Mouse (Mus musculus): ENCODE measurements around the gene Abcc4. TPM values are rescaled to one million over a fixed set of nuclear protein-coding genes. Genes with fewer than 3 reads are reported as not detected.

The Abcc4 gene
- polyA plus RNA-seq, 1 experiment from 2014 or later: 2.1 TPM

DNA sequence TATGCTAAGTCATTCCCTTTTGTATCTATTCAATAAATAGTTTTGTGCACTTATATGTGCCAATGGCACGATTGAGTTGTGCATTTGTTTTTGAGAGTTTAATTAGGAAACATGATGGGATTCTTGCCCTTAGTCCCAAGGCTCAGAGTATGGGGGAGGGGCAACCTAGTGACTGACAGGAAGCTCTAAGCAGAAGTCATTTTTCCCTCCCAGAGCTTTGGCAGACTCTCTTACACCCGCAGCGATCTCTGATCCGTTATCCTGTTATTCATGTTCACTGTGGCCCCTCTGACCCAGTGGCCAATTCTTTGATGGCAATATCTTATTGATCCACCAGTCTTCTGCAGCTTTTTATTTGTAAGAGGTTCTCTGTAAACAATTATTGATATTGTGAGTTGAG, 253.4 kb downstream of the Abcc4 start:
- Histone ChIP-seq H3K4me2 (ENCODE audit: low read length) (no peak overlapping the region), H3K9me3 (replicated peaks; ENCODE audit: control insufficient read depth, low read length, poor library complexity, severe bottlenecking) (no peaks in the 10 kb centered on the region), H3K27ac (ENCODE audit: low read length) (no peak overlapping the region), H3K4me3 (ENCODE audit: low read depth, low read length) (no peak overlapping the region), H3K27me3 (ENCODE audit: control insufficient read depth, insufficient read depth, low read depth, low read length) (no peaks in the 10 kb centered on the region), H3K4me1 (ENCODE audit: control insufficient read depth, insufficient read depth, low read length) (no peaks in the 10 kb centered on the region), H3K36me3 (ENCODE audit: control insufficient read depth, insufficient read depth, low read length) (no peaks in the 10 kb centered on the region), H3K9ac (ENCODE audit: low read depth, low read length) (no peak overlapping the region)
- ATAC-seq: no peak
- WGBS: 51% methylated on average over 4 of the region's 4 CpGs

- Histone ChIP-seq H3K9ac (ENCODE audit: low read depth, low read length) (no peak overlapping the region), H3K4me1 (ENCODE audit: control insufficient read depth, insufficient read depth, low read length) (peaks cover 4% of the 10 kb centered on the region; the same call in 1 of the 2 replicates), H3K27ac (ENCODE audit: low read length) (no peak overlapping the region), H3K36me3 (ENCODE audit: control insufficient read depth, insufficient read depth, low read length) (no peaks in the 10 kb centered on the region), H3K4me2 (ENCODE audit: low read length) (no peak overlapping the region), H3K9me3 (replicated peaks; ENCODE audit: control insufficient read depth, low read length, poor library complexity, severe bottlenecking) (no peaks in the 10 kb centered on the region), H3K27me3 (ENCODE audit: control insufficient read depth, insufficient read depth, low read depth, low read length) (peaks cover 11% of the 10 kb centered on the region), H3K4me3 (ENCODE audit: low read depth, low read length) (no peak overlapping the region)
- 87% methylated on average over 8 of the region's 8 CpGs for WGBS
- no peak for ATAC-seq
Measured at GRCm38 (mm10) chr14:118440155-118440554, 265.9 kb downstream of the Abcc4 start.

GRCm38 (mm10) chr14:118437156-118437931, 268.7 kb downstream of the Abcc4 start:
- H3K27me3 ChIP-seq (ENCODE audit: control insufficient read depth, insufficient read depth, low read depth, low read length): peaks cover 24% of the 10 kb centered on the region
- H3K36me3 ChIP-seq (ENCODE audit: control insufficient read depth, insufficient read depth, low read length): no peaks in the 10 kb centered on the region
- ATAC-seq: peak; percentile 83
- peak overlapping the region; percentile 68 for H3K9ac ChIP-seq (ENCODE audit: low read depth, low read length)
- peaks cover 4% of the 10 kb centered on the region; the same call in 1 of the 2 replicates for H3K4me1 ChIP-seq (ENCODE audit: control insufficient read depth, insufficient read depth, low read length)
- H3K9me3 ChIP-seq (replicated peaks; ENCODE audit: control insufficient read depth, low read length, poor library complexity, severe bottlenecking): no peaks in the 10 kb centered on the region
- H3K4me3 ChIP-seq (ENCODE audit: low read depth, low read length): peak overlapping the region; percentile 50
- peak overlapping the region; percentile 68 for H3K4me2 ChIP-seq (ENCODE audit: low read length)
- under 1% methylated on average over 36 of the region's 36 CpGs for WGBS
- H3K27ac ChIP-seq (ENCODE audit: low read length): peak overlapping the region; percentile 69

DNA sequence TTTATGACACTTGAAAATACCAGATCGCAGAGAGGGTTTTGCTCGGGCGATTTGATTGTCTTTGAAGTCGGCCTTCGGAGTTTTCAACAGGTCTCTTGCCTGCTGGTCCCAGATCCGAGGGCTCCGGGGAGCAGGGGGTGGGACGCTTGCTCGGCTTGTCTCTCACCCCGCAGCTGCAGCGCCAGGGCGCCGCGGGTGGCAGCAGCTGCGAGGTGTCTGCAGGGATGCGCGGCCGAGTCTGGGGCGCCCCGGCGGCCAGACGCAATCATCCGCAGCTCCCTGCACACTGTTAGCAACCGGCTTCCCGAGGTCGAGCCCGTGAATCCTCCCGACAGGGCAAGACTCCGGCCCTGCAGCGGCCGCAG, 269.2 kb downstream of the Abcc4 start:
- Histone ChIP-seq H3K4me1 (ENCODE audit: control insufficient read depth, insufficient read depth, low read length) (peaks cover 4% of the 10 kb centered on the region; the same call in 1 of the 2 replicates), H3K9me3 (replicated peaks; ENCODE audit: control insufficient read depth, low read length, poor library complexity, severe bottlenecking) (no peaks in the 10 kb centered on the region), H3K27ac (ENCODE audit: low read length) (peak overlapping the region; percentile 69), H3K4me3 (ENCODE audit: low read depth, low read length) (peak overlapping the region; percentile 50), H3K9ac (ENCODE audit: low read depth, low read length) (peak overlapping the region; percentile 68), H3K36me3 (ENCODE audit: control insufficient read depth, insufficient read depth, low read length) (no peaks in the 10 kb centered on the region), H3K4me2 (ENCODE audit: low read length) (peak overlapping the region; percentile 68), H3K27me3 (ENCODE audit: control insufficient read depth, insufficient read depth, low read depth, low read length) (peaks cover 22% of the 10 kb centered on the region)
- peak; percentile 92 for ATAC-seq
- WGBS: under 1% methylated on average over 31 of the region's 31 CpGs

DNA sequence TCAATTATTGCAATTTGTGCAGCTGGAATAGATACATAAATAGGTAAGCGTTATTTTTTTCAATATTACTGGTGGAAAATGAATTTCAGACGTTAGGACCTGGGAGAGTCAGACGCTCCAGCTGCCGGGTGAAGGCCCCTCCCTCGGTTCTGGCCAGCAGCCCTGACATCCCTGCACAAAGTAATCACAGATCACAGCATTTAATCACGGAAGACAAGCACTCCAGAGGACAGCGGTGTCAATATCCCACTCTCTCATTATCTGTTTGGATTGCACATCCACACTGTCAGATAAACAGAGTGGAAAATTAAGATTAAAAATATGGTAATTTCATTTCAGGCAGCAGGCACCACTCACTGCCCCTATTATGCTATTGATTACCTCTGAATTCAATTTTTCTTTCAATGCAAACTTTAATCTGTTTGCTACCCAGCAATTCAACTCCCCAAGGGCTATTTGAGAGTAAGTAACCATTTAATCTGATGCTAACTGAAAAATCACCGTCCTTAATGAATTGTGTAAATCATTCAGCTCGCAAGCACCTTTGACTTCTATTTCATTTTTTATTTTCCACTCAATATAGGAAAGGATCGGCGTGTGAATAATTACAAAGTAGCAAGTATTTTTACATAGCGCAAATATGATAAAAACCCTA, 270.2 kb downstream of the Abcc4 start:
- Histone ChIP-seq H3K4me1 (ENCODE audit: control insufficient read depth, insufficient read depth, low read length) (peaks cover 4% of the 10 kb centered on the region; the same call in 1 of the 2 replicates), H3K36me3 (ENCODE audit: control insufficient read depth, insufficient read depth, low read length) (no peaks in the 10 kb centered on the region), H3K4me2 (ENCODE audit: low read length) (0 out of 2 replicates have a peak overlapping the region, but pooled peaks have one; percentile 0), H3K4me3 (ENCODE audit: low read depth, low read length) (no peak overlapping the region), H3K27ac (ENCODE audit: low read length) (no peak overlapping the region), H3K9me3 (replicated peaks; ENCODE audit: control insufficient read depth, low read length, poor library complexity, severe bottlenecking) (no peaks in the 10 kb centered on the region), H3K27me3 (ENCODE audit: control insufficient read depth, insufficient read depth, low read depth, low read length) (peaks cover 22% of the 10 kb centered on the region), H3K9ac (ENCODE audit: low read depth, low read length) (no peak overlapping the region)
- ATAC-seq: peak; percentile 33; the same call in 1 of the 2 replicates
- WGBS: 8% methylated on average over 12 of the region's 12 CpGs

DNA sequence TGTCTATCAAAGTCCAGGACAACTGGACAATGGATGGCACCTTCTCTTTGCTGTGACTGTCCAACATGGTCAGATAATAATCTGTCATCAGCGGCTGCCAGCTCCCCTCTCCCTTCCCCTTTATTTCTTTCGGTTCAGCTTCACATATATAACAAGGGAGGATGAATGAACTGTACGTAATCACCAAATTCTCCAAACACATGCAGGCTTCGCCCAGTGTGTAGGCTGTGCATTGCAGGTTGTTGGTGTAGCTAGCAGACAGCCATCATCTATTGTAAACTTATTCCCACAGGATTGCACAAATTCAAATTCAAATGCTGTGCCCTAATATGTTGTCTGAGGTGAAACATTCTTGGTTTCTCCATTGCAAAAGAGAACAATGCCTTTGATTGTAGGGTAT, 271.2 kb downstream of the Abcc4 start:
- Histone ChIP-seq H3K4me3 (ENCODE audit: low read depth, low read length) (no peak overlapping the region), H3K36me3 (ENCODE audit: control insufficient read depth, insufficient read depth, low read length) (no peaks in the 10 kb centered on the region), H3K4me1 (ENCODE audit: control insufficient read depth, insufficient read depth, low read length) (peaks cover 4% of the 10 kb centered on the region; the same call in 1 of the 2 replicates), H3K27ac (ENCODE audit: low read length) (no peak overlapping the region), H3K9me3 (replicated peaks; ENCODE audit: control insufficient read depth, low read length, poor library complexity, severe bottlenecking) (no peaks in the 10 kb centered on the region), H3K4me2 (ENCODE audit: low read length) (no peak overlapping the region), H3K9ac (ENCODE audit: low read depth, low read length) (no peak overlapping the region), H3K27me3 (ENCODE audit: control insufficient read depth, insufficient read depth, low read depth, low read length) (peaks cover 24% of the 10 kb centered on the region)
- 45% methylated on average over 4 of the region's 4 CpGs for WGBS
- no peak for ATAC-seq

- Histone ChIP-seq H3K4me2 (ENCODE audit: low read length) (no peak overlapping the region), H3K9me3 (replicated peaks; ENCODE audit: control insufficient read depth, low read length, poor library complexity, severe bottlenecking) (no peaks in the 10 kb centered on the region), H3K27me3 (ENCODE audit: control insufficient read depth, insufficient read depth, low read depth, low read length) (peaks cover 19% of the 10 kb centered on the region), H3K4me1 (ENCODE audit: control insufficient read depth, insufficient read depth, low read length) (peaks cover 4% of the 10 kb centered on the region; the same call in 1 of the 2 replicates), H3K27ac (ENCODE audit: low read length) (no peak overlapping the region), H3K4me3 (ENCODE audit: low read depth, low read length) (no peak overlapping the region), H3K36me3 (ENCODE audit: control insufficient read depth, insufficient read depth, low read length) (no peaks in the 10 kb centered on the region), H3K9ac (ENCODE audit: low read depth, low read length) (no peak overlapping the region)
- no peak for ATAC-seq
- WGBS: 17% methylated on average over 6 of the region's 6 CpGs
Measured at GRCm38 (mm10) chr14:118433848-118434247, 272.2 kb downstream of the Abcc4 start.
